Mouse (Mus musculus) telencephalon, adult 2 months (tissue): Measurements from ENCODE around the gene Ebf3.

Experiments used
- DNase-seq: peaks from one replicate; pipeline ENCODE4 v3.0.0-alpha.2; 2011; ENCODE audit warnings: low read depth, low spot score

Ebf3 gene

GRCm38 (mm10) chr7:137313904-137314691, at the start of gene Ebf3:
Gene Ebf3 (minus strand): TSS chr7:137314445.
- DNase-seq, result no peak

- DNase-seq, result no peak
Observed at GRCm38 (mm10) chr7:137346860-137347259, 32.6 kb upstream of the Ebf3 start.

GRCm38 (mm10) chr7:137346068-137346467, 31.8 kb upstream of the Ebf3 start:
- no peak for DNase-seq

GRCm38 (mm10) chr7:137333951-137334350, 19.7 kb upstream of the Ebf3 start:
- DNase-seq, result no peak

GRCm38 (mm10) chr7:137322926-137323325, 8.7 kb upstream of the Ebf3 start:
- no peak for DNase-seq

- no peak for DNase-seq
Observed at GRCm38 (mm10) chr7:137321961-137322784, 7.9 kb upstream of the Ebf3 start.

GRCm38 (mm10) chr7:137321141-137321813, 7.0 kb upstream of the Ebf3 start:
- no peak for DNase-seq

- no peak for DNase-seq
Observed at GRCm38 (mm10) chr7:137320320-137320719, 6.1 kb upstream of the Ebf3 start.

GRCm38 (mm10) chr7:137318924-137319885, 5.0 kb upstream of the Ebf3 start:
- no peak for DNase-seq

- DNase-seq, result no peak
Observed at GRCm38 (mm10) chr7:137318383-137318775, 4.1 kb upstream of the Ebf3 start.

GRCm38 (mm10) chr7:137317659-137318382, 3.6 kb upstream of the Ebf3 start:
- no peak for DNase-seq

- DNase-seq, result no peak
Observed at GRCm38 (mm10) chr7:137316926-137317658, 2.8 kb upstream of the Ebf3 start.

- DNase-seq, result no peak
Observed at GRCm38 (mm10) chr7:137316181-137316925, 2.1 kb upstream of the Ebf3 start.

GRCm38 (mm10) chr7:137315544-137315940, 1.3 kb upstream of the Ebf3 start:
- DNase-seq, result no peak

- DNase-seq, result no peak
Observed at GRCm38 (mm10) chr7:137314710-137315543, 682 bp upstream of the Ebf3 start.

- DNase-seq, result no peak
Observed at GRCm38 (mm10) chr7:137313183-137313903, 902 bp downstream of the Ebf3 start.

GRCm38 (mm10) chr7:137312933-137313182, 1.4 kb downstream of the Ebf3 start:
- DNase-seq, result no peak
